Mouse (Mus musculus): ENCODE measurements at regions not wholly inside any gene's neighbourhood (a gene's known extent, or its start where the extent isn't known, plus 50 kb on each side); places are given as distances from the start of the nearest gene placed in this dataset.

GRCm38 (mm10) chr4:125324495-125324894 lies 166.0 kb upstream of the Grik3 start:
- Histone ChIP-seq H3K27me3 (no peaks in the 10 kb centered on the region), H3K36me3 (no peaks in the 10 kb centered on the region), H3K4me1 (no peaks in the 10 kb centered on the region), H3K4me2 (replicated peaks) (no peak overlapping the region), H3K27ac (no peak overlapping the region), H3K9me3 (no peaks in the 10 kb centered on the region), H3K9ac (no peak overlapping the region), H3K4me3 (no peak overlapping the region)
- ATAC-seq (ENCODE audit: low FRiP score, low read depth): no peak
- WGBS: 73% methylated on average over 3 of the region's 3 CpGs

GRCm38 (mm10) chr4:125319343-125319742 lies 171.2 kb upstream of the Grik3 start:
- no peak overlapping the region for H3K27ac ChIP-seq
- H3K9ac ChIP-seq: no peak overlapping the region
- H3K36me3 ChIP-seq: no peaks in the 10 kb centered on the region
- no peak for ATAC-seq (ENCODE audit: low FRiP score, low read depth)
- peaks cover 50% of the 10 kb centered on the region for H3K27me3 ChIP-seq
- no peak overlapping the region for H3K4me2 ChIP-seq (replicated peaks)
- no peak overlapping the region for H3K4me3 ChIP-seq
- no peaks in the 10 kb centered on the region for H3K9me3 ChIP-seq
- H3K4me1 ChIP-seq: no peaks in the 10 kb centered on the region
- WGBS: 64% methylated on average over 5 of the region's 5 CpGs

- no peak overlapping the region for H3K9ac ChIP-seq
- 51% methylated on average over 8 of the region's 8 CpGs for WGBS
- ATAC-seq (ENCODE audit: low FRiP score, low read depth): no peak
- no peaks in the 10 kb centered on the region for H3K4me1 ChIP-seq
- no peak overlapping the region for H3K4me3 ChIP-seq
- no peak overlapping the region for H3K27ac ChIP-seq
- H3K27me3 ChIP-seq: peaks cover 59% of the 10 kb centered on the region
- no peaks in the 10 kb centered on the region for H3K9me3 ChIP-seq
- no peak overlapping the region for H3K4me2 ChIP-seq (replicated peaks)
- H3K36me3 ChIP-seq: no peaks in the 10 kb centered on the region
These were observed 172.2 kb upstream of the Grik3 start for GRCm38 (mm10) chr4:125318293-125318692.

DNA sequence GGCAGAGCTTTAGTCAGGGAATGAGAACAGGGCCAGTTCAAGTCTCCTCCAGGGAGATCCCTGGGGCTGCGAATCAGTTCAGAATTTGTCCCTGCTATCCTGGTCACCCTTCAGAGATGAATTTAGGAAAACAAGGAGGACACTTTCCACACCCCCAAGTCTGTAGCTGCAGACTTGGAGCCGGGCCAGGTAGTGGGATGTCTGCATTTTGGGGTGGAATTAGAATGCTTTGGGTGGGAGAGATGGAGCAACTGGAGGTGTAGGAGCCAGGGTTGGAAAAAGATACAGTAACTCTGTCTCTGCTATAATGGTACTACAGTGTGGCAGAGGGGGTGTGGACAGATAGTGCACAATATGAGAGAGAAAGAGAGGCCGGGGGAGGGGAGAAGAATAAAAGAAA lies 173.6 kb upstream of the Grik3 start:
- Histone ChIP-seq H3K27me3 (peaks cover 72% of the 10 kb centered on the region), H3K9me3 (no peaks in the 10 kb centered on the region), H3K27ac (no peak overlapping the region), H3K4me1 (no peaks in the 10 kb centered on the region), H3K4me2 (replicated peaks) (no peak overlapping the region), H3K4me3 (no peak overlapping the region), H3K36me3 (no peaks in the 10 kb centered on the region), H3K9ac (no peak overlapping the region)
- no peak for ATAC-seq (ENCODE audit: low FRiP score, low read depth)
- 67% methylated on average over 3 of the region's 3 CpGs for WGBS

DNA sequence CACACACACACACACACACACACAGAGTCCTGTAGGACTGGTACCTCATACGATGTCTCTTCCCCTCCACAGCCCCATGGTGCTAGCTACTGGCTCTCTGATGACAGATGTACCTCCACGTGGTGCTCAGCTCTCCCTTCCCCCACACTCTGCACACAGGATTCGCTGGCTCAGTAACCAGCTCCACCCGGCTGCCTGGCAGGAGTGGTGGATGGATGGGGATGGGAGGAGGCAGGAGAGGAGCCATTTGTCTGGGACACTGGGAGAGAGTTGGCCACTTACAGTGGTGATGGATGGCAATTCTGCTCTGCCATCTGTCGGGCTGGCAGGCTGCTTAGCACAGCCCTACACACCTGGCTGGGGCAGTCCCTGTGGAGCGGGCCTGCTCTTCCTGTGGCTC lies 174.7 kb upstream of the Grik3 start:
- no peak overlapping the region for H3K4me3 ChIP-seq
- 9% methylated on average over 6 of the region's 6 CpGs for WGBS
- no peaks in the 10 kb centered on the region for H3K9me3 ChIP-seq
- peaks cover 82% of the 10 kb centered on the region for H3K27me3 ChIP-seq
- no peak for ATAC-seq (ENCODE audit: low FRiP score, low read depth)
- no peak overlapping the region for H3K9ac ChIP-seq
- H3K4me2 ChIP-seq (replicated peaks): no peak overlapping the region
- H3K36me3 ChIP-seq: no peaks in the 10 kb centered on the region
- no peak overlapping the region for H3K27ac ChIP-seq
- no peaks in the 10 kb centered on the region for H3K4me1 ChIP-seq

- Histone ChIP-seq H3K4me3 (no peak overlapping the region), H3K4me1 (no peaks in the 10 kb centered on the region), H3K27me3 (peaks cover 80% of the 10 kb centered on the region), H3K36me3 (no peaks in the 10 kb centered on the region), H3K4me2 (replicated peaks) (no peak overlapping the region), H3K9me3 (no peaks in the 10 kb centered on the region), H3K27ac (no peak overlapping the region), H3K9ac (no peak overlapping the region)
- ATAC-seq (ENCODE audit: low FRiP score, low read depth): no peak
- WGBS: 78% methylated on average over 3 of the region's 3 CpGs
These were observed 176.6 kb upstream of the Grik3 start for GRCm38 (mm10) chr4:125313892-125314291.

- H3K9me3 ChIP-seq: no peaks in the 10 kb centered on the region
- no peak overlapping the region for H3K4me2 ChIP-seq (replicated peaks)
- H3K27ac ChIP-seq: no peak overlapping the region
- no peak overlapping the region for H3K4me3 ChIP-seq
- ATAC-seq (ENCODE audit: low FRiP score, low read depth): no peak
- H3K36me3 ChIP-seq: no peaks in the 10 kb centered on the region
- peaks cover 2% of the 10 kb centered on the region for H3K4me1 ChIP-seq
- no peak overlapping the region for H3K9ac ChIP-seq
- peaks cover 74% of the 10 kb centered on the region for H3K27me3 ChIP-seq
- WGBS: 6% methylated on average over 11 of the region's 11 CpGs
These were observed 177.2 kb upstream of the Grik3 start for GRCm38 (mm10) chr4:125313252-125313651.

- Histone ChIP-seq H3K9me3 (no peaks in the 10 kb centered on the region), H3K4me1 (peaks cover 5% of the 10 kb centered on the region), H3K27me3 (peaks cover 42% of the 10 kb centered on the region), H3K4me2 (replicated peaks) (no peak overlapping the region), H3K9ac (no peak overlapping the region), H3K36me3 (no peaks in the 10 kb centered on the region), H3K4me3 (no peak overlapping the region), H3K27ac (no peak overlapping the region)
- no peak for ATAC-seq (ENCODE audit: low FRiP score, low read depth)
- 25% methylated on average over 8 of the region's 8 CpGs for WGBS
These were observed 180.5 kb upstream of the Zc3h12a start for GRCm38 (mm10) chr4:125308171-125308570.

DNA sequence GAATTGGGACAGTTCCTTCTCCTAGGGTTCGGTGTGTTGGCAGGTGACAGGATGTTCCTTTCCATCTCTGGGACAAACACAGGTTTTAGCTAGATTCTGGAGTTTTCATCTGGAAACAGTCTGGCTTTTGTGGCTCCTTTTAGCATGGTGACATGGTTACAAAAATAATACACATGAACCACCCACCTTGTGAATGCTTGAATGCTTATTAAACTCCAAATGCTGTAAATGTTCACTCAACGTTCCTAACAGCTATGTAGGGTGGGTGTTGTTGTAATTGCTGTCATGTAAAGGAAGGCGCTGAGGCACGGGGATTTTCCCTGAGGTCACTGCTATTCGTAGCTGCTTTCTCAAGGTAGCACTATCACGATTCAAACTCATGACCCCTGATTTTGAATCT lies 178.1 kb upstream of the Zc3h12a start:
- ATAC-seq (ENCODE audit: low FRiP score, low read depth): no peak
- Histone ChIP-seq H3K27me3 (peaks cover 27% of the 10 kb centered on the region; the same call in 1 of the 2 replicates), H3K4me3 (no peak overlapping the region), H3K4me2 (replicated peaks) (no peak overlapping the region), H3K9me3 (no peaks in the 10 kb centered on the region), H3K36me3 (no peaks in the 10 kb centered on the region), H3K9ac (no peak overlapping the region), H3K27ac (no peak overlapping the region), H3K4me1 (peaks cover 5% of the 10 kb centered on the region)
- WGBS: 79% methylated on average over 6 of the region's 6 CpGs

- H3K9ac ChIP-seq: no peak overlapping the region
- H3K27ac ChIP-seq: no peak overlapping the region
- H3K9me3 ChIP-seq: no peaks in the 10 kb centered on the region
- no peak for ATAC-seq (ENCODE audit: low FRiP score, low read depth)
- H3K27me3 ChIP-seq: peaks cover 24% of the 10 kb centered on the region; the same call in 1 of the 2 replicates
- H3K36me3 ChIP-seq: no peaks in the 10 kb centered on the region
- no peak overlapping the region for H3K4me2 ChIP-seq (replicated peaks)
- WGBS: 57% methylated on average over 7 of the region's 7 CpGs
- no peak overlapping the region for H3K4me3 ChIP-seq
- no peaks in the 10 kb centered on the region for H3K4me1 ChIP-seq
These were observed 175.0 kb upstream of the Zc3h12a start for GRCm38 (mm10) chr4:125302660-125303059.

- peak; percentile 82; the same call in 1 of the 2 replicates for ATAC-seq (ENCODE audit: low FRiP score, low read depth)
- Histone ChIP-seq H3K9me3 (no peaks in the 10 kb centered on the region), H3K36me3 (no peaks in the 10 kb centered on the region), H3K4me3 (no peak overlapping the region), H3K4me2 (replicated peaks) (no peak overlapping the region), H3K27ac (no peak overlapping the region), H3K27me3 (peaks cover 24% of the 10 kb centered on the region; the same call in 1 of the 2 replicates), H3K4me1 (no peaks in the 10 kb centered on the region), H3K9ac (no peak overlapping the region)
- WGBS: 24% methylated on average over 33 of the region's 33 CpGs
These were observed 173.1 kb upstream of the Zc3h12a start for GRCm38 (mm10) chr4:125300503-125301457.

DNA sequence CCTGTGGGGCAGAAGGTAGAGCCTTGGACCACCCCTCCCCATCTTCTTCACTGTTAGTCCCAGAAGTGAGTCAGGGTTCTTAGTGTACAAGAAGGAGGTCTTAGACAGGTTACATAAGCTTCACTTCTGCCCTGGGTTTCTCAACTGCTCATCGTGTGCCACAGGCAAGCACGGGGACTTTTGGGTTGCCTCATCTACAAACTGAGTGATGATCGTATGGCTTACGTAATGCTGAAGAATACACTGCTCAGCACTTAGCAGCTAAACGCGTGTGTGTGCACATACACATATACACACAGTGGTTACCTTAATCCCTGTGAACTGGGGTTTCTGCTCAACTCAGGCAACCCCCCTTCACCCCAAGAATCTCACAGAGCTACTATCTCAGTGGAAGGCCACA lies 163.1 kb upstream of the Zc3h12a start:
- no peak overlapping the region for H3K4me3 ChIP-seq
- no peak overlapping the region for H3K27ac ChIP-seq
- H3K4me1 ChIP-seq: 0 out of 2 replicates have a peak, but pooled peaks cover 5% of the 10 kb centered on the region
- H3K27me3 ChIP-seq: 0 out of 2 replicates have a peak, but pooled peaks cover 4% of the 10 kb centered on the region
- H3K4me2 ChIP-seq (replicated peaks): no peak overlapping the region
- 81% methylated on average over 6 of the region's 6 CpGs for WGBS
- H3K36me3 ChIP-seq: no peaks in the 10 kb centered on the region
- H3K9ac ChIP-seq: no peak overlapping the region
- H3K9me3 ChIP-seq: no peaks in the 10 kb centered on the region
- no peak for ATAC-seq (ENCODE audit: low FRiP score, low read depth)

Measured in limb, embryonic 13.5 days (tissue).